Mouse (Mus musculus): ENCODE measurements at regions not wholly inside any gene's neighbourhood (a gene's known extent, or its start where the extent isn't known, plus 50 kb on each side); places are given as distances from the start of the nearest gene placed in this dataset.

- no peak for DNase-seq (ENCODE audit: low read depth, low spot score)
These were observed 272.3 kb upstream of the Sox2 start for GRCm38 (mm10) chr3:34377913-34378312.

DNA sequence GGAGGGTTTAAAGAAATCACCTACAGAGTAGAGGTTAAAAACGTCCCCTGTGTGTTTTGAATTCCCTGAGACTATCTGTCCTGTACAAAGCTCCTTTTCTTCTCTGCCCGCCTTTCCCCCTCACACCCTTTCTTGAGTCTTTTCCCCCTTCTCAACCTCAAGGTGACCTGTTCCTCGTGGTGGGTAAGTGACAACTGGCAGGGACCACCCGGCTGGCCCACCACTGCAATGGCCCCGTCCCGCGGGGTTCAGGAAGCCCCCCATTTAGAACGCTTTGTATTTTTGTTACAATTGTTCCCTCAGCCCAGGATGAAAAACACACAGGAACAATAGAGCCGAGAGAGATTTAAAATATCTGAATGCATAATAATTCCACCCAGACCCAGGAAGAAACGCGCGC is 272.9 kb upstream of the Sox2 start:
- no peak for DNase-seq (ENCODE audit: low read depth, low spot score)

DNA sequence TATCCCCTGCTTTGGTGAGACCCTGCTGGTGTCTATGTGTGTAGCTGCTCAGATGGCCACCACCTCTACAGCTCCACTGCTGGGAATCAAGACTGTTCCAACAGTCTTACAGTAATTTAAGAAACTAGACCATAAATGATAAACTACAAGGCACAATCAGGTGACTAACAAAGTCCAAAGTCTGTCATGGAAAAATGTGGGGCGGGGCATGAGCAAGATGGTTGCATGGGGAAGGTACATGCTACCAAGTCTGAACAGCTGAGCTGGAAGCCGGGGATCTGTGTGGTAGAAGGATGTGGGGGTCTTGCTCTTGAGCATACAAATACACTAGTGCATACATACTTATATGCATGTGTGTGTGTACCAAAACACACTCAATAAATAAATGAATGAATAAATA is 278.8 kb upstream of the Sox2 start:
- DNase-seq (ENCODE audit: low read depth, low spot score), result no peak

DNA sequence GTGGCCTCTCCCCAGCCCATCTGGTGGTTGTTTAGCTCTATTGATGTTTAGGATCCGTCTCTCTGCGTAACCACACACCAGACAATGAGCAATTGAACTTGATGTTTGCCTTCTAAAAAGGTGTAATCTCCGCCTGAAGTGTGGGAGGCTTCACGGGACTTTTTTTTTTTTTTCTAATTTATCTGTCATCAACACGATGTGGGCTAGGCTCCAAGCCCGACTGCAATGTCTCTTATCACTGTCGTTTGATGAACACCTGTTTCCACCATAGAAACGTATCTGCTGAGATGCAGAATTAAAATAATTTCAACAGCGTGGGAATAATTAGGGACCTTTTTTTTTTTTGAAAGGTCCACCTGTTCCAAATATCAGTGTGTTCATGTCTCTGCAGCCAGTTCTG is 257.0 kb upstream of the Dnajc19 start:
- no peak for DNase-seq (ENCODE audit: low read depth, low spot score)

GRCm38 (mm10) chr3:34333555-34333954 is 252.4 kb upstream of the Dnajc19 start:
- no peak for DNase-seq (ENCODE audit: low read depth, low spot score)

DNA sequence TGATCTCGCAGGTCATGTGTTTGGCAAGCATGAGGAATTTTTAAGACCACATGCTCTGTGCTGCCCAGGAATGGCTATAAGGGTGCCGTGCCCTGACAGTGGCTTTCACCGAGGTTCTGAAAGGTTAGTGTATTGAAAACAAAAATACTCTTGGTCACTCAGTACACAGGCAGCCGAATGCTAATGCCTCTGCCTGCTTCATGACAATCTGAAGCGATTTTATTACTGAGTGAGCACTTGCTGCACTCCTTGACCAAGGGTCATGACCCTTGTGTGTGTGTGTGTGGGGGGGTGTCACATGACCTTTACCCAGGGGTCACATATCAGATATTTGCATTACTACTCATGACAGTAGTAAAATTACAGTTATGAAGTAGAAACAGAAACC is 250.8 kb upstream of the Dnajc19 start:
- no peak for DNase-seq (ENCODE audit: low read depth, low spot score)

GRCm38 (mm10) chr3:34330970-34331888 is 250.1 kb upstream of the Dnajc19 start:
- no peak for DNase-seq (ENCODE audit: low read depth, low spot score)

DNA sequence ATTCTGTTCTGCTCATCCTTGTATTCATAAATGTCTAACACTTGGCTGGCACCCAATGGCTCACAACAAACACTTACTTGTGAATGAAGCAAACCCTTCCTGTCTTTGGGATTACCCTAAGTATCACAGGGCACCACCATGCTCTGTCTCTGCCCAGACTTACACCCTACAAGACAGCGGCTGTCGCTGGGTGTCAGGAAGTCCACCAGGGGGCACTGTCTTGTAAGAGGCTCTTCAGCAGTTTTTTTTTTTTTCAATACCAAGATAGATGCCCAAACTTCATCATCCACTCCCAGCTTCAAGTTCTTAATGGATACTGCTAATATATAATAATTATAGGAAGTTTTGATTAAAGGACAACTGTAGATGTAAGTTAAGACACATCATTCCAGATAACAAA is 247.7 kb upstream of the Dnajc19 start:
- DNase-seq (ENCODE audit: low read depth, low spot score), result peak; percentile 16

GRCm38 (mm10) chr3:34325669-34326068 is 244.5 kb upstream of the Dnajc19 start:
- no peak for DNase-seq (ENCODE audit: low read depth, low spot score)

- no peak for DNase-seq (ENCODE audit: low read depth, low spot score)
These were observed 241.5 kb upstream of the Dnajc19 start for GRCm38 (mm10) chr3:34322527-34323210.

GRCm38 (mm10) chr3:34314798-34315197 is 233.7 kb upstream of the Dnajc19 start:
- DNase-seq (ENCODE audit: low read depth, low spot score), result no peak

DNA sequence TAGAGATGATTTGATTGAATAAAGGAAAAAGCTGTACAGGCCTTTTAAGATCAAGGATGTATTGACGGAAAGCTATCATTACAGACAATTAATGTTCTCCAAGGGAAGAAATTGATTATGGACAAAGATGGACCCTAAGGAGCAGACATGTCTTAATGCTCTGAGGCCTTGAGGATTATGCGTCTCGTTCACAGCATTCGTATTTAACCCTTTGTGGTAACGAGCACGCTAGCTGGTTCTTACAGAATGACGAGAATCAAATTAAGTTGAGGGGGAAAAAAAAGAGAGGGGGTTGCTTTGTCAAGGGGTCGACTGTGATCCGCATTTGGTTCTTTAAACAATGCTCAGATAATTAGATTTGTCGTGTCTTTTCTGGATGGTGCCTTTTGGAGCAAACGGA is 233.3 kb upstream of the Dnajc19 start:
- DNase-seq (ENCODE audit: low read depth, low spot score), result no peak

DNA sequence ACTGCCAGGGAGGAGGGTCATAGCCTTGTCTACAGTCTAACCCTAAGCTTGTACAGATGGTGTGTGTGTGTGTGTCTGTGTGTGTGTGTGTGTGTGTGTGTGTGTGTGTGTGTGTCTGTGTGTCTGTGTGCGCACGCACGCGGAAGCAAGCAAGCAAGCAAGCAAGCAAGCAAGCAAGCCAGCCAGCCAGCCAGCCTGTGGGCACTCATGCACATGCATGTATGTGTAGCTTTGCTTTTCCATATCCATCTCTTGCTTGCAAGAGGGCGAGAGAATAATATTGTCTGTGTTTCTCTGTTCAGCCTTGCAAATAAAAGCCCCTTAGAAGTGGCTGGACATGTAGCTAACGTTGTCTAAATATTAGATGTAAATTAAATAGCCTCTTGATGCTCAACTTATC is 230.8 kb upstream of the Dnajc19 start:
- no peak for DNase-seq (ENCODE audit: low read depth, low spot score)

GRCm38 (mm10) chr3:34299637-34300036 is 218.5 kb upstream of the Dnajc19 start:
- no peak for DNase-seq (ENCODE audit: low read depth, low spot score)

- DNase-seq (ENCODE audit: low read depth, low spot score), result no peak
These were observed 206.7 kb upstream of the Dnajc19 start for GRCm38 (mm10) chr3:34287836-34288235.

DNA sequence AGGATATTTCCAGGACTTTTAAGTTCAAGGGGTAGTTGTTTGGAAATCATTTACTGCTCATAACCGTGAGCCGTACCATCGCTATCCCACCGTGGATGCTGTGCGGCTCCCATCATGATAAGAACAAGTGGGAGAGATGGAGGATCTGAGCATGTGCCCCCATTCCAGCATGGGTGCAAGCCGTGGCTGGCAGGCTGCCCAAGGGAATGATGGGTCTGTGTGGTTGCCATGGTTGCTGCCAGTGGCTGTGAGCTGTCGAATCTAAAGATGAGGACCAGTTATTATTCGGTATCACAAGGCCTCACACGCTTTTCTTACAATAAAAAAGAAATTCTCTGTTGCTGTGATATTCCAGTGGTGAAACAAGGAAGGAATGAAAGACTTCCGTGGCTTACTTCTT is 189.0 kb upstream of the Dnajc19 start:
- no peak for DNase-seq (ENCODE audit: low read depth, low spot score)

DNA sequence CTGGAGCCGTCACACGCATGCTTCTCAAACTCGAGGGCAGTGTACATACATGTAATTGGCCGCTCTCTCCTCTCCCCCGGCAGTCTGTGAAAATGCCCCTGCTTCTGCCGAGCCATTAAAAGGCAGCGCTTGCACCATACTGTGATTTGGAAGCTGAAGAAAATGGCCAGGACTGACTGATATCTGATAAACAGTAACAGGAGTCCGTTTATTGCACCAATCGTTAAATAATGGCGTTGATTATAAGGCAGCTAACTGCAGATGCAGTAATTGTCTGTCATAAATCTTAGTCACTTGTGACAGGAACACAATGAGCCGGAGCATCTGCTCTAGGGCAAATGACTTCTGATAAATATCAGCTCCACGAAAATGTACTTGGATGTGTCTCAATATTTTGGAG is 185.3 kb upstream of the Dnajc19 start:
- no peak for DNase-seq (ENCODE audit: low read depth, low spot score)

GRCm38 (mm10) chr3:34264811-34265210 is 183.7 kb upstream of the Dnajc19 start:
- no peak for DNase-seq (ENCODE audit: low read depth, low spot score)

- no peak for DNase-seq (ENCODE audit: low read depth, low spot score)
These were observed 171.7 kb upstream of the Dnajc19 start for GRCm38 (mm10) chr3:34252730-34253337.

DNA sequence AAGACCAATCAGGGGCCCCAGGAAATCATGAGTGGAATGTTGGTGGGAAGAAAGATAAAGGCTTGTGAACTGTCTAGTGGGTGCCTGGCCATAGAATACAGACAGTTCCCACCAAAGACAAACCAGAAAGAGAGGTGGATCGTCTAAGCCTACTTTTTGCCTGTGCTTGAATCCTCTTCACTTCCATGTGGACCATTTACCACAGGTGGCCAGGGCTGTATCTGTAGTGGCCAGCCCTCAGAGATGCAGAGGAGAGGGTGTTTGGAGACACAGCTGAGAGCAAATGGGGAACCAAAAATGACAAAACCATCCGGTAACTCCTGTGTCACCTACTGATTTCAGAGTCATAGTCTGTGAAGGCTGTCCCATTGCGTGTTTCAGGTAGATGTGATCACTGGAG is 161.0 kb upstream of the Dnajc19 start:
- no peak for DNase-seq (ENCODE audit: low read depth, low spot score)

GRCm38 (mm10) chr3:34239978-34240377 is 158.9 kb upstream of the Dnajc19 start:
- DNase-seq (ENCODE audit: low read depth, low spot score), result no peak

DNA sequence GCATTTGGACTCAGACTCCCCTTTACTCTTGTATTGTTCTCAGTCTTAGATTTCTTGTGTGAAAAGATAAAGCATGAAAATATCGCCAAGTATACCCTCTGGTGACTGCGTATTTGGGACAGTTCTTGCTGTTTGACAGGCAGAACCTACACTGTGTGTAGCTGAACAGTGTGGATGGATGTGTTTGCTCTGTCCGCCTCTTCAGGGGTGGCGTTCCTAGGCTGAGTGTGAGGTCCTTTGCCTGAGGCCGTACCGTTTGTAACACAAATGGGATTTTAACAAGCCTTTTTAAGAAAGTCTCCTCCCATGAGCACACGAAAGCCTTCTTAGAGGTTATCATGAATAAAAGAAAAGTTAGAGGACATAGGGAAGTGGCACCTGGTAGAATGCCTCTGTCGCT is 153.3 kb upstream of the Dnajc19 start:
- peak; percentile 5 for DNase-seq (ENCODE audit: low read depth, low spot score)
